In the genomic region with DNA sequence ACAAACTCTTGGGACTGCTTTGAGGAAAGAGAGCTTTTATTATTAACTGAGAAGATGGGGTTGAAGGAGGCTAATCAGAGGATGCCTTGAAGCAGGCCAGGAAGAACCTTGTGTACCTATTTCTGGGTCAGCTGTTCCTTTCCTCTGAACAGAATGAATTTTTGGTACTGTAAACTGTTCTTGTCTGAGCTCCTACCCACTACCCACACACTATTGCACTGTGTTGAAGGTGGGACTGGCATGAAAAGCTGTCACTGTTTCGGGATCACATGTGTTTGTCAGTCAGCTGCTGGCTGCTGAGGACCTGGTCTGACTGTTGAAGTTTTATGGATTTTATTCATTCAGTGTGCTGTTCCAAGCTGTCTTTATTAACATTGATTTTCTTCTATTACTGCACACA, we compare ENCODE assay signal across 26 mouse cellular contexts.
A peak's percentile ranks its signal among the peaks of the same experiment; 100 is the strongest.
DNase-seq lines count a peak whose midpoint lies in the region; ATAC-seq and TF ChIP-seq lines count a peak whose summit lies in the region.
"Had no signal": no experiment of that assay in that cellular context is flagged by ENCODE, and none has a peak within 500 bp of the region (broad histone marks: within the 10 kb centered on the region; RNA-seq: fewer than 3 reads in every experiment).

No protein-coding gene starts in this region.

- no peak for TF ChIP-seq CTCF in layer of hippocampus, adult 2 months (conservative IDR thresholded peaks at IDR 0.05)

- H3K4me3 ChIP-seq in layer of hippocampus, adult 2 months = no peak overlapping the region
- H3K4me3 ChIP-seq: embryonic facial prominence, embryonic 13.5 days; embryonic facial prominence, embryonic 15.5 days; erythroblast, embryonic 14.5 days; forebrain, embryonic 13.5 days; forebrain, embryonic 15.5 days had no signal

- peak; percentile 24 for DNase-seq in heart, adult 11 months
- no peak for DNase-seq in heart, postnatal 25 days (ENCODE audit: low spot score)
- peak in 1 of 2 experiments; percentile 48 for DNase-seq in layer of hippocampus, adult 2 months (ENCODE audit: low spot score in 2 of 2)
- DNase-seq in layer of hippocampus, adult 9-10 months (ENCODE audit: low spot score) = no peak
- peak; percentile 66 for DNase-seq in brain, adult 2 months (ENCODE audit: low read depth, low spot score)
- DNase-seq in telencephalon, adult 2 months (ENCODE audit: low read depth, low spot score) = peak; percentile 33
- DNase-seq: adrenal gland, adult 8-10 months; adrenal gland, postnatal 14 days; adrenal gland, postnatal 36 days; cerebellum, adult 11 months; cerebellum, adult 18-20 months; cerebellum, adult 8-10 months; cerebellum, adult 9-11 months; cerebellum, postnatal 14 days; cerebellum, postnatal 36 days; embryo, embryonic 11 days; forebrain, postnatal 0 days had no signal

- intact Hi-C loops in heart, postnatal 25 days (cut with DNase I) = no loop called here

- no peak for ATAC-seq in erythroid progenitor cell, adult 5-6 weeks (replicated peaks; ENCODE audit: low FRiP score, poor library complexity, severe bottlenecking)
- ATAC-seq: activated CD4-positive, CD25-positive, alpha-beta regulatory T cell, adult 4 months; CD4-positive, CD25-positive, alpha-beta regulatory T cell, adult 4 months; forebrain, embryonic 13.5 days; forebrain, embryonic 15.5 days; forebrain, postnatal 0 days; Patski had no signal

- peak overlapping the region; percentile 47 for H3K27ac ChIP-seq in layer of hippocampus, adult 2 months
- H3K27ac ChIP-seq: embryonic facial prominence, embryonic 13.5 days; embryonic facial prominence, embryonic 15.5 days; forebrain, embryonic 13.5 days; forebrain, embryonic 15.5 days had no signal

Comparison
In these comparisons a context has a peak if more than half of its experiments do, and no peak if none do; other contexts are left out.
1. DNase-seq: peak in heart, adult 11 months (single experiment), brain, adult 2 months (single experiment) and telencephalon, adult 2 months (single experiment); none in heart, postnatal 25 days (single experiment) and layer of hippocampus, adult 9-10 months (single experiment).